Mouse (Mus musculus) forebrain, postnatal 0 days (tissue): Measurements from ENCODE around the gene Chst8. TPM values are rescaled to one million over a fixed set of nuclear protein-coding genes. Genes with fewer than 3 reads are reported as not detected.

Experiments used
- ATAC-seq: fragments of 200-750 bp; cut with Nextera tagmentation; 2 replicates; pipeline ENCODE4 v1.8.0; 2017; ENCODE audit warnings: mild to moderate bottlenecking, moderate library complexity
- DNase-seq: peaks from one replicate; pipeline ENCODE4 v3.0.0-alpha.2; 2015
- H3K27ac ChIP-seq: fragments of 300-500 bp; sonication (generic); 2 replicates; pipeline ENCODE4 v1.5.1; 2014; ENCODE audit warnings: low read depth, mild to moderate bottlenecking, antibody characterized with exemption, low read length, moderate library complexity, mixed read lengths
- H3K27me3 ChIP-seq: fragments of 300-500 bp; sonication (generic); 2 replicates; pipeline ENCODE4 v1.6.1; 2014; ENCODE audit warnings: mild to moderate bottlenecking, low read length, mixed read lengths; ENCODE audit not compliant: insufficient read depth
- H3K36me3 ChIP-seq: fragments of 300-500 bp; sonication (generic); 2 replicates; pipeline ENCODE4 v1.6.1; 2014; ENCODE audit warnings: mild to moderate bottlenecking, moderate library complexity; ENCODE audit not compliant: insufficient read depth
- H3K4me1 ChIP-seq: fragments of 300-500 bp; sonication (generic); 2 replicates; pipeline ENCODE4 v1.6.1; 2014; ENCODE audit warnings: antibody characterized with exemption; ENCODE audit not compliant: insufficient read depth
- H3K4me2 ChIP-seq: fragments of 300-500 bp; sonication (generic); 2 replicates; pipeline ENCODE4 v1.6.1; 2014; ENCODE audit warnings: low read depth, mild to moderate bottlenecking, moderate library complexity
- H3K4me3 ChIP-seq: fragments of 300-500 bp; sonication (generic); 2 replicates; pipeline ENCODE4 v1.5.1; 2014; ENCODE audit warnings: low read depth, low read length, mixed read lengths
- H3K9ac ChIP-seq: fragments of 300-500 bp; sonication (generic); 2 replicates; pipeline ENCODE4 v1.6.1; 2014; ENCODE audit warnings: mild to moderate bottlenecking
- H3K9me3 ChIP-seq: fragments of 300-500 bp; sonication (generic); 2 replicates; pipeline ENCODE4 v1.6.1; 2016; ENCODE audit warnings: low read length
- CTCF ChIP-seq: sonication (generic); IDR thresholded peaks from 2 replicates; pipeline ENCODE4 v1.5.1; 2016; ENCODE audit warnings: antibody characterized with exemption, control low read depth, low read depth
- WGBS: fragments of 180-500 bp; shearing (Covaris S2); extraction: QIAGEN DNeasy Blood & Tissue Kit; methylation state at CpG from one replicate; pipeline ENCODE4 v1.1.7; 2014; 5-methylcytosine and 5-hydroxymethylcytosine counted together
- polyA plus RNA-seq: library from polyadenylated mRNA; unstranded; fragments of >200 nt; fragmentation: Nextera tagmentation; extraction: Ambion mirVana; gene quantifications from 2 replicates; pipeline ENCODE4 v1.2.1, GENCODE M21; 2015
- total RNA-seq: library from RNA; depleted of rRNA; stranded (reverse); fragments of >200 nt; gene quantifications from 2 replicates; pipeline ENCODE4 v1.2.3, GENCODE M21; 2014

The Chst8 gene
- total and polyA plus RNA-seq, 2 experiments from 2014 or later = 14.2 to 22.2 TPM

GRCm38 (mm10) chr7:34847410-34847809, 34.9 kb upstream of the Chst8 start:
- Histone ChIP-seq H3K36me3 (no peaks in the 10 kb centered on the region), H3K4me3 (no peak overlapping the region), H3K4me1 (no peaks in the 10 kb centered on the region), H3K9me3 (no peaks in the 10 kb centered on the region), H3K4me2 (no peak overlapping the region), H3K27ac (no peak overlapping the region), H3K27me3 (no peaks in the 10 kb centered on the region), H3K9ac (no peak overlapping the region)
- DNase-seq = peak; percentile 55
- TF ChIP-seq CTCF = no peak
- ATAC-seq = peak; percentile 85
- 11% methylated on average over 5 of the region's 5 CpGs for WGBS

GRCm38 (mm10) chr7:34838749-34839148, 26.2 kb upstream of the Chst8 start:
- Histone ChIP-seq H3K27ac (no peak overlapping the region), H3K4me3 (no peak overlapping the region), H3K27me3 (no peaks in the 10 kb centered on the region), H3K36me3 (no peaks in the 10 kb centered on the region), H3K9ac (no peak overlapping the region), H3K4me1 (no peaks in the 10 kb centered on the region), H3K4me2 (no peak overlapping the region), H3K9me3 (no peaks in the 10 kb centered on the region)
- WGBS = 81% methylated on average over 4 of the region's 4 CpGs
- no peak for ATAC-seq
- TF ChIP-seq CTCF = peak; percentile 22; the same call in 1 of the 2 replicates
- no peak for DNase-seq

GRCm38 (mm10) chr7:34838231-34838630, 25.7 kb upstream of the Chst8 start:
- no peak for TF ChIP-seq CTCF
- 87% methylated on average over 4 of the region's 4 CpGs for WGBS
- no peak overlapping the region for H3K27ac ChIP-seq

GRCm38 (mm10) chr7:34826255-34826909, 13.9 kb upstream of the Chst8 start:
- no peaks in the 10 kb centered on the region for H3K27me3 ChIP-seq
- H3K4me3 ChIP-seq = no peak overlapping the region
- no peaks in the 10 kb centered on the region for H3K4me1 ChIP-seq
- DNase-seq = no peak
- H3K36me3 ChIP-seq = no peaks in the 10 kb centered on the region
- TF ChIP-seq CTCF = peak; percentile 44
- no peak overlapping the region for H3K27ac ChIP-seq
- 48% methylated on average over 3 of the region's 3 CpGs for WGBS
- no peaks in the 10 kb centered on the region for H3K9me3 ChIP-seq
- no peak overlapping the region for H3K4me2 ChIP-seq
- no peak overlapping the region for H3K9ac ChIP-seq
- ATAC-seq = no peak

More at GRCm38 (mm10) chr7:34838231-34838630, 25.7 kb upstream of the Chst8 start:
- no peaks in the 10 kb centered on the region for H3K4me1 ChIP-seq
- no peaks in the 10 kb centered on the region for H3K36me3 ChIP-seq
- ATAC-seq (no peak), DNase-seq (no peak)
- H3K9me3 ChIP-seq = no peaks in the 10 kb centered on the region
- no peak overlapping the region for H3K4me3 ChIP-seq
- H3K27me3 ChIP-seq = no peaks in the 10 kb centered on the region
- H3K4me2 ChIP-seq = no peak overlapping the region
- no peak overlapping the region for H3K9ac ChIP-seq

- Histone ChIP-seq H3K4me2 (no peak overlapping the region), H3K9ac (no peak overlapping the region), H3K27ac (no peak overlapping the region), H3K36me3 (no peaks in the 10 kb centered on the region), H3K4me1 (no peaks in the 10 kb centered on the region), H3K4me3 (no peak overlapping the region), H3K27me3 (no peaks in the 10 kb centered on the region), H3K9me3 (no peaks in the 10 kb centered on the region)
- ATAC-seq (no peak), DNase-seq (no peak)
- TF ChIP-seq CTCF = no peak
- WGBS = 89% methylated on average over 9 of the region's 9 CpGs
Measured at GRCm38 (mm10) chr7:34821587-34821986, 9.1 kb upstream of the Chst8 start.

GRCm38 (mm10) chr7:34820554-34820953, 8.0 kb upstream of the Chst8 start:
- TF ChIP-seq CTCF = no peak
- no peak overlapping the region for H3K27ac ChIP-seq

GRCm38 (mm10) chr7:34819796-34820195, 7.3 kb upstream of the Chst8 start:
- no peak for TF ChIP-seq CTCF
- no peaks in the 10 kb centered on the region for H3K27me3 ChIP-seq
- H3K27ac ChIP-seq = no peak overlapping the region
- no peak overlapping the region for H3K4me3 ChIP-seq
- WGBS = 81% methylated on average over 18 of the region's 18 CpGs
- ATAC-seq = no peak
- H3K4me2 ChIP-seq = no peak overlapping the region
- no peak overlapping the region for H3K9ac ChIP-seq
- H3K4me1 ChIP-seq = no peaks in the 10 kb centered on the region
- DNase-seq = no peak
- no peaks in the 10 kb centered on the region for H3K9me3 ChIP-seq
- no peaks in the 10 kb centered on the region for H3K36me3 ChIP-seq

More at GRCm38 (mm10) chr7:34820554-34820953, 8.0 kb upstream of the Chst8 start:
- Histone ChIP-seq H3K27me3 (no peaks in the 10 kb centered on the region), H3K9me3 (no peaks in the 10 kb centered on the region), H3K4me1 (no peaks in the 10 kb centered on the region), H3K9ac (no peak overlapping the region), H3K4me3 (no peak overlapping the region), H3K4me2 (no peak overlapping the region), H3K36me3 (no peaks in the 10 kb centered on the region)
- WGBS = 29% methylated on average over 6 of the region's 6 CpGs
- peak; percentile 34 for DNase-seq
- peak; percentile 47; the same call in 1 of the 2 replicates for ATAC-seq
